Mouse (Mus musculus): ENCODE measurements around the gene Lta. TPM values are rescaled to one million over a fixed set of nuclear protein-coding genes. Genes with fewer than 3 reads are reported as not detected.

The Lta gene
- polyA plus RNA-seq, 1 experiment from 2014 or later, result 0.35 TPM

DNA sequence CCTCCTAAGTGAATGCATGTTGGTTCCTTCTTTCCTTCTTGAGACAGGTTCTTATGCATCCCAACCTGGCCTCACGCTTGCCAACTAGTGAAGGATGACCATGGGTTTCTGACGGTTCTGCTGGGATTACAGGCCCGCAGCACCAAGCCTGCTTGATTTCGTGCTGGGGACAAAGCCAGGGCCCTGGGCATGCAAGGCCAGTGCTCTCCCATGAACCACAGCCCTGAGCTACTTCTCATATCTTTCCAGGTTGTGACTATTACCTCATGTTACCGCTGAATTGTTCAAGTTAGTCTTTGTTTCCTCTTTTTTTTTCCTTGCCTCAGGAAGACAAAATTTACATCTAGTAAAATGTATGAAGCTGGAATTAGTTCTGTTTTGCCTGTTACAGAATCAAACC, 12.2 kb downstream of the Lta start:
- ATAC-seq, result no peak
- Histone ChIP-seq H3K4me2 (ENCODE audit: low read length) (no peak overlapping the region), H3K9me3 (ENCODE audit: control insufficient read depth, low read length) (no peaks in the 10 kb centered on the region), H3K4me3 (replicated peaks; ENCODE audit: low read length) (no peak overlapping the region), H3K9ac (replicated peaks; ENCODE audit: low read depth, low read length) (no peak overlapping the region), H3K27ac (ENCODE audit: low read length) (no peak overlapping the region), H3K36me3 (ENCODE audit: control insufficient read depth, insufficient read depth) (no peaks in the 10 kb centered on the region), H3K4me1 (replicated peaks; ENCODE audit: control insufficient read depth, insufficient read depth, low read length) (peaks cover 11% of the 10 kb centered on the region), H3K27me3 (replicated peaks; ENCODE audit: control insufficient read depth, insufficient read depth, low read length) (peaks cover 25% of the 10 kb centered on the region)
- WGBS, result 91% methylated on average over 5 of the region's 5 CpGs

DNA sequence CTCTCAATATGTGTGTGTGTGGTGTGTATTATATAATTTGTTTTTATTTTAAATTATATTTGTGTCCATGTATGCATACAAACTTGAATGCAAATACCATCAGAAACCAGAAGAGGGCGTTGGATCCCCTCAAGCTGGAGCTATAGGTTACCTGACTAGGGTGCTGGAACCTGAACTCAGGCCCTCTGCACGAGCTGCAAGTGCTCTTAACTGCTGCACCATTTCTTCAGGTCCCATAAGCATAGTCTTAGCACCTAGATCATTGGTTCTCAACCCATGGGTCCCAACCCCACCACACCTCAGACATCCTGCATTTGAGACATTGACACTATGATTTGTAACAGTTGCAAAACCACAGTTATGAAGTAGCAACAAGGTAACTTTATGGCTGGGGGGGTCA, 13.4 kb downstream of the Lta start:
- H3K27ac ChIP-seq (ENCODE audit: low read length), result no peak overlapping the region
- WGBS, result 74% methylated on average over 2 of the region's 2 CpGs
- no peak for ATAC-seq
- H3K27me3 ChIP-seq (replicated peaks; ENCODE audit: control insufficient read depth, insufficient read depth, low read length), result peaks cover 21% of the 10 kb centered on the region
- H3K4me2 ChIP-seq (ENCODE audit: low read length), result no peak overlapping the region
- no peak overlapping the region for H3K9ac ChIP-seq (replicated peaks; ENCODE audit: low read depth, low read length)
- no peak overlapping the region for H3K4me3 ChIP-seq (replicated peaks; ENCODE audit: low read length)
- H3K9me3 ChIP-seq (ENCODE audit: control insufficient read depth, low read length), result no peaks in the 10 kb centered on the region
- peaks cover 11% of the 10 kb centered on the region for H3K4me1 ChIP-seq (replicated peaks; ENCODE audit: control insufficient read depth, insufficient read depth, low read length)
- H3K36me3 ChIP-seq (ENCODE audit: control insufficient read depth, insufficient read depth), result no peaks in the 10 kb centered on the region

DNA sequence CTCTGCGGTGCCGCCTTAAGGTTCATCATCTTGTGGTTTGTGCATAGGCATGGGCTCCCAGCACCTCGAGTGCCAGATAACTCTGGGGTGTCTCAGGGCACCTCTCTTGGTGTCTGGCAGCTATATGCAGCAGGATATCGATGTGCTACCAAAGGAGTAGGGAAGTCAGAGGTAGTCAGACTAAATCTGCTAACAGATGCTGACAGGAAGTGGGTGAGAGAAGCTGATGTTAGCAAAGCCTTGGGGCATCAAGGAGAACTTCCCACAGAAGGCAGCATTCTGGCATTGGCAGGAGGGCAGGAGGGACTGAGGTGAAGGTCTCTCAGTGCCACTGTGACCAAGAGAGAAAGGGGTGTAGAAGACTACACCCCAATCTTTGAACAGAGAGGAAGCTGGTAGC, 15.1 kb downstream of the Lta start:
- H3K9ac ChIP-seq (replicated peaks; ENCODE audit: low read depth, low read length), result no peak overlapping the region
- no peaks in the 10 kb centered on the region for H3K36me3 ChIP-seq (ENCODE audit: control insufficient read depth, insufficient read depth)
- H3K4me1 ChIP-seq (replicated peaks; ENCODE audit: control insufficient read depth, insufficient read depth, low read length), result peaks cover 9% of the 10 kb centered on the region
- 85% methylated on average over 4 of the region's 4 CpGs for WGBS
- H3K27me3 ChIP-seq (replicated peaks; ENCODE audit: control insufficient read depth, insufficient read depth, low read length), result peaks cover 7% of the 10 kb centered on the region
- no peak for ATAC-seq
- no peak overlapping the region for H3K27ac ChIP-seq (ENCODE audit: low read length)
- no peak overlapping the region for H3K4me2 ChIP-seq (ENCODE audit: low read length)
- no peak overlapping the region for H3K4me3 ChIP-seq (replicated peaks; ENCODE audit: low read length)
- H3K9me3 ChIP-seq (ENCODE audit: control insufficient read depth, low read length), result no peaks in the 10 kb centered on the region

DNA sequence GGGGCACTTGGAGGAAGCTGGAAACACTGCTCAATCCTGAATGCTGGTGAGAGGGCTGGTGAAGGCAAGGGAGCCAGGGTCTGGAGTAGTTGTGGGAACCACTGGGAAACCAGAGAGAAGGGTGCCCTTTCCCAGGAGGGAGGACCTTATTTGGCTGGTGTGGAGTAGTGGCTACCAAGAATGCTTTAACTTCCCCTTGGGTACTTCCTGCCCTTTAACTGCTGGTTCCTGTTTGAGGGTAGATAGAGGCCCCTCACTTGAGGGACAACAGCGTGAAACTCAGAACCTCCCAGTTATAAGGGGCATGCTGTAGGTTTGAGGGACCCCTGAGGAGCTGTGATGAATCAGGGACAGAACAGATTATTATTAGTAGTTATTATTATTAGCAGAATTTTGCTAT, 16.0 kb downstream of the Lta start:
- Histone ChIP-seq H3K4me3 (replicated peaks; ENCODE audit: low read length) (no peak overlapping the region), H3K9ac (replicated peaks; ENCODE audit: low read depth, low read length) (no peak overlapping the region), H3K27ac (ENCODE audit: low read length) (no peak overlapping the region), H3K36me3 (ENCODE audit: control insufficient read depth, insufficient read depth) (no peaks in the 10 kb centered on the region), H3K4me1 (replicated peaks; ENCODE audit: control insufficient read depth, insufficient read depth, low read length) (peaks cover 9% of the 10 kb centered on the region), H3K4me2 (ENCODE audit: low read length) (no peak overlapping the region), H3K9me3 (ENCODE audit: control insufficient read depth, low read length) (no peaks in the 10 kb centered on the region), H3K27me3 (replicated peaks; ENCODE audit: control insufficient read depth, insufficient read depth, low read length) (peaks cover 1% of the 10 kb centered on the region; the same call in 1 of the 2 replicates)
- 85% methylated on average over 1 of the region's 1 CpGs for WGBS
- no peak for ATAC-seq

DNA sequence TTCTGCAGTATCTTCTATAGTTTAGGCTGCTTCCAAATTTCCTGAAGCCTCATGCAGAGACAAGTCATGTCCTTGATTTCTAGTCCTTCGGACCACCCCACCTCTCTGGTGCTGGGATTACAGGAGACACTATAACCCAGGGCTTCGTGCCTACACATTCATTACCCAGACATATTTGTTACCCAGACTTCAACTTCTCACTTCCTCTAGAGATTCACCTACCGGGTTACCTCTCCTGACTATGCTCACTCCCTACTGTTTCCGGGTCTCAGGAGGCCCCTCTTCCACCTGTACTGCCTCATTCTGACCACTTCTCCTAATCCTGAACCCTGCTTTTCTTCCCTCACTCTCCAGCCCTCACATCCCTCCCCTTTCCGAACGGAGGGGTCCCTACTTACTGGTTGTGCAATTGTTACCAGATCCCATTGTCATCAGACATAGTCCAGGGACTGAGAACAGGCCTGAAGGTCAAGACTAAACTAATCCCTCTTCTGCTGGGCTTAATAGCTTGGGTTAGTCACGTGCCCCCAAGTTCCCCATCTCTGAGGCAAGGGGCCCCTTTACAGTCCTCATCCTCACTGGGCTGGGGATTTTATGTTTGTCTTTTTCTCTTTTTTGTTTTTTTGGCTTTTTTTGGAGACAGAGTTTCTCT, 17.1 kb downstream of the Lta start, which contains the start of gene Lst1:
Gene Lst1 (minus strand): TSS at position 481 of the 652 bp plus-strand sequence.
- no peak within 1 kb of the TSS for H3K27ac ChIP-seq (ENCODE audit: low read length)
- no peaks in the 10 kb centered on the region for H3K9me3 ChIP-seq (ENCODE audit: control insufficient read depth, low read length)
- no peak within 1 kb of the TSS for H3K4me2 ChIP-seq (ENCODE audit: low read length)
- 65% methylated on average over 7 of the region's 7 CpGs for WGBS
- no peaks in the 10 kb centered on the region for H3K27me3 ChIP-seq (replicated peaks; ENCODE audit: control insufficient read depth, insufficient read depth, low read length)
- H3K9ac ChIP-seq (replicated peaks; ENCODE audit: low read depth, low read length), result no peak within 1 kb of the TSS
- H3K4me3 ChIP-seq (replicated peaks; ENCODE audit: low read length), result no peak within 1 kb of the TSS
- ATAC-seq, result no peak
- peaks cover 9% of the 10 kb centered on the region for H3K4me1 ChIP-seq (replicated peaks; ENCODE audit: control insufficient read depth, insufficient read depth, low read length)
- no peaks in the 10 kb centered on the region for H3K36me3 ChIP-seq (ENCODE audit: control insufficient read depth, insufficient read depth)

GRCm38 (mm10) chr17:35187345-35187744, 17.8 kb downstream of the Lta start:
- Histone ChIP-seq H3K4me3 (replicated peaks; ENCODE audit: low read length) (no peak overlapping the region), H3K36me3 (ENCODE audit: control insufficient read depth, insufficient read depth) (no peaks in the 10 kb centered on the region), H3K4me2 (ENCODE audit: low read length) (no peak overlapping the region), H3K9ac (replicated peaks; ENCODE audit: low read depth, low read length) (no peak overlapping the region), H3K27me3 (replicated peaks; ENCODE audit: control insufficient read depth, insufficient read depth, low read length) (no peaks in the 10 kb centered on the region), H3K27ac (ENCODE audit: low read length) (no peak overlapping the region), H3K9me3 (ENCODE audit: control insufficient read depth, low read length) (no peaks in the 10 kb centered on the region), H3K4me1 (replicated peaks; ENCODE audit: control insufficient read depth, insufficient read depth, low read length) (peaks cover 9% of the 10 kb centered on the region)
- 73% methylated on average over 4 of the region's 4 CpGs for WGBS
- ATAC-seq, result no peak

DNA sequence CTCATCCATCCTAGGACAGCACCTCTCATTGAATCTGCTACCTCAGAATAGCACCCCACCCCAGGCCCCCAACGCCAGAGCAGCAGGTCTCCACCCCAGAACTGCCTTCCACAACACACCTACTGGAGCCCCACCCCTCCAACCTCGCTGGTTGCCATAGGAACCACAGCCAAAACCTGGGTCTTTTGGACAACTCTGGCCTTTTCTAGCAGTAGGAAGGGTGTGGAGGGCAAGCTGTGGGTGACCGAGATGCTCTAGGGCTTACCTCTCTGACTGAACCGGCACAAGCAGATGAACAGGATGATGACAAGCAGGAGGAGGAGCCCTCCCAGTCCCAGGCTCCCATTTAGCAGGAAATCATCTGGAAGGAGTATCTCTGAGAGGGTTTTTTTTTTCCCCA, 18.5 kb downstream of the Lta start:
- Histone ChIP-seq H3K4me2 (ENCODE audit: low read length) (peak overlapping the region; percentile 60), H3K27ac (ENCODE audit: low read length) (peak overlapping the region; percentile 81), H3K9ac (replicated peaks; ENCODE audit: low read depth, low read length) (peak overlapping the region; percentile 44), H3K27me3 (replicated peaks; ENCODE audit: control insufficient read depth, insufficient read depth, low read length) (no peaks in the 10 kb centered on the region), H3K4me1 (replicated peaks; ENCODE audit: control insufficient read depth, insufficient read depth, low read length) (peaks cover 9% of the 10 kb centered on the region), H3K36me3 (ENCODE audit: control insufficient read depth, insufficient read depth) (no peaks in the 10 kb centered on the region), H3K9me3 (ENCODE audit: control insufficient read depth, low read length) (no peaks in the 10 kb centered on the region), H3K4me3 (replicated peaks; ENCODE audit: low read length) (peak overlapping the region; percentile 42)
- peak; percentile 38; the same call in 1 of the 2 replicates for ATAC-seq
- WGBS, result 3% methylated on average over 4 of the region's 4 CpGs

- H3K27me3 ChIP-seq (replicated peaks; ENCODE audit: control insufficient read depth, insufficient read depth, low read length), result no peaks in the 10 kb centered on the region
- peak overlapping the region; percentile 81 for H3K27ac ChIP-seq (ENCODE audit: low read length)
- peak overlapping the region; percentile 48 for H3K9ac ChIP-seq (replicated peaks; ENCODE audit: low read depth, low read length)
- H3K4me2 ChIP-seq (ENCODE audit: low read length), result peak overlapping the region; percentile 60
- peak overlapping the region; percentile 42 for H3K4me3 ChIP-seq (replicated peaks; ENCODE audit: low read length)
- H3K9me3 ChIP-seq (ENCODE audit: control insufficient read depth, low read length), result no peaks in the 10 kb centered on the region
- H3K36me3 ChIP-seq (ENCODE audit: control insufficient read depth, insufficient read depth), result no peaks in the 10 kb centered on the region
- peak; percentile 69 for ATAC-seq
- WGBS, result 2% methylated on average over 18 of the region's 18 CpGs
- peaks cover 9% of the 10 kb centered on the region for H3K4me1 ChIP-seq (replicated peaks; ENCODE audit: control insufficient read depth, insufficient read depth, low read length)
These were observed 19.2 kb downstream of the Lta start for GRCm38 (mm10) chr17:35185639-35186611.

GRCm38 (mm10) chr17:35180093-35180492, 25.1 kb downstream of the Lta start:
- H3K4me2 ChIP-seq (ENCODE audit: low read length), result no peak overlapping the region
- H3K27ac ChIP-seq (ENCODE audit: low read length), result no peak overlapping the region
- no peaks in the 10 kb centered on the region for H3K4me1 ChIP-seq (replicated peaks; ENCODE audit: control insufficient read depth, insufficient read depth, low read length)
- H3K36me3 ChIP-seq (ENCODE audit: control insufficient read depth, insufficient read depth), result no peaks in the 10 kb centered on the region
- ATAC-seq, result no peak
- no peak overlapping the region for H3K4me3 ChIP-seq (replicated peaks; ENCODE audit: low read length)
- H3K27me3 ChIP-seq (replicated peaks; ENCODE audit: control insufficient read depth, insufficient read depth, low read length), result no peaks in the 10 kb centered on the region
- WGBS, result 91% methylated on average over 5 of the region's 5 CpGs
- H3K9me3 ChIP-seq (ENCODE audit: control insufficient read depth, low read length), result no peaks in the 10 kb centered on the region
- H3K9ac ChIP-seq (replicated peaks; ENCODE audit: low read depth, low read length), result no peak overlapping the region

Measured in forebrain, embryonic 16.5 days (tissue).